Mouse (Mus musculus) lung, postnatal 36 days (tissue): ENCODE data around the gene Zfhx3.
"Not testable (repeated sequence)": the region's sequence is repeated elsewhere in the genome, so short reads cannot be mapped to it uniquely, and the experiment has no call there.

Experiments
- DNase-seq: peaks from one replicate; pipeline ENCODE4 v3.0.0; 2022; ENCODE audit warnings: mixed read lengths

Zfhx3 gene

DNA sequence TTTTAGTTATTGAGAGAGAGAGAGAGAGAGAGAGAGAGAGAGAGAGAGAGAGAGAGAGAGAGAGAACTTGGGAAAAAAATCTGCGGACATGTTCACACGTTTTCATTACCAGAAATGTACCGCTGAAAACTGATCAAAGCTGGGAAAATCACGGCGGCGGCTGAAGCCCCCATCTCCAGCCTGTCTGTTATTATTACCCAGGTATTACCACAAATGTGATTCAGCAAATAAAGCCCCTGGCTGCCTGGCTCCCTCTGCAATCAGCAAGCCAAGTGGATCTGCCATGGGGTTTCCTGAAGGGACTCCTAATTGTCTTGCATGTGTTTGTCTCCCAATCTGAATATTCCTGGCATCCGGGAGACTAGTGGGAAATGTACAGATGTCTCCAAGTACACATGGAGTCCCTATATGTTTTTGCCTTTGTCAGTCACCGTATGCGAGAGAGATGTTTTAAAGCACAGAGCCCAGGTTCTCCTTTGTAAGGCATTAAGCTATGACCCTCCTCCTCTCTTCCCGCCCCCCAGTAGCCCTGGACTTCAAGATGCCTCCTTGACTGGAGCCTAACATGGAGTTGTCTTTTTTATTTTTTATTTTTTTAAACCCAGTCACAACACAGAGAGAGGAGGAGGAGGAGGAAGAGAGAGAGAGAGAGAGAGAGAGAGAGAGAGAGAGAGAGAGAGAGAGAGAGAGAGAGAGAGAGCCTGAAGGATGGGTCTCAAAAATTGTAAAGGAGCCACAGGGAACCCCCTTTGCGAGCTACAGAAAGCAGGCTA lies at the start of gene Zfhx3:
TSS of gene Zfhx3 (plus strand) at position 723 of the 773 bp plus-strand sequence.
- DNase-seq = no peak

DNA sequence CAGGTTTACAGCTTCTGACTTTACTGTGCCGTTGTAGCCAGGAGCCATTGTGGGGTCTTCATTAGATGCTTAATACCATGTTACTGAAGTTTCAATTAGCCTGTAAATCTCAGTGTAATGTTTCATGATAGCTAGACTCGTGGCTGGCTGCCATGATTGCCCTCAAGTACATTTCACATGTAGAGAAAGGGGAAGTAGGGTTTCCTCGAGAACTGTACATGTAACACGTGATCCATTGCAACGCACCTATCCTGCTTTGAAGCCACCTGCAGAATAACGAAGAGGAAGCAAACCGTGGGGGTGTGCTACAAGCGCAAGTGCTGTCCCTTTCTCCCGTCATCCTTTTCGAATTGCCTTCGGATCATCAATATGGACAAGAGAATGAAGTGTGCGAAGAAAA lies 23.5 kb upstream of the Zfhx3 start:
- no peak for DNase-seq

DNA sequence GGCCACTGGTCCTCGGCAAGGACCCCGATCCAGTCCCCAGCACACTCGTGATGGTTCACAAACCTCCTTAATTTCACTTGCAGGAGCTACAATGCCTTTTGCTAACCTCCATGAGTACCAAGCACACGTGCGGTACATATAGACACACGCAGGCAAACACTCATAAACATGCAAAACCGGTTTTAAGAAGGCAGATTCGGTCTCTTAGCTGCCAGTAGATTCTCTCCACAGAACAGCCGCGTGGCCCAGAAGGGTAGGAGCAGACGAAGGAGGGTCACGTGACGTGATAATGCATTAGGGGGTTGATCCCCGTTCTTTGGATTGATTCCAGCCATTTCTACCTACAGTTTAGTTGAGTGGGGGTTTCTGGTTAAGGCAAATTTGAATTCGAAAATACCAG lies 16.3 kb upstream of the Zfhx3 start:
- peak; percentile 16 for DNase-seq

DNA sequence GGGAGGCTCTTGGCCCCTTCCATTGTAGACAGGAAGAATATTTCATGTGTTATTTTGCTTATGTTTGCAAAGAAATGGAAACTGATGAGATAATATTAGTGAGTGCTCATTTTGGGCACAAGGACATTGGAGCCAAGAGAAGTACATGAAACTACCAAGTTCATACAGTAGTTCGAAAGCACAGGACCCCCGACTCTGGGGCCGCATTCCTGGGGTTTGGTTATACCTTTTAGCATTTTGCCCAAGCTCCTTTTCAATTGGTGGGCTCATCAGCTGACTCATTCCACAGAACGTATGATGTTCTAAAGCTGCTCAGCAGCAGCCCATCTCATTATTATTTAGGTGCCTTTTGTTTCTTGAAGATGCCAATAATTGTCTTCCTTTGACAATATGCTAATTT lies 5.7 kb upstream of the Zfhx3 start:
- DNase-seq = no peak

DNA sequence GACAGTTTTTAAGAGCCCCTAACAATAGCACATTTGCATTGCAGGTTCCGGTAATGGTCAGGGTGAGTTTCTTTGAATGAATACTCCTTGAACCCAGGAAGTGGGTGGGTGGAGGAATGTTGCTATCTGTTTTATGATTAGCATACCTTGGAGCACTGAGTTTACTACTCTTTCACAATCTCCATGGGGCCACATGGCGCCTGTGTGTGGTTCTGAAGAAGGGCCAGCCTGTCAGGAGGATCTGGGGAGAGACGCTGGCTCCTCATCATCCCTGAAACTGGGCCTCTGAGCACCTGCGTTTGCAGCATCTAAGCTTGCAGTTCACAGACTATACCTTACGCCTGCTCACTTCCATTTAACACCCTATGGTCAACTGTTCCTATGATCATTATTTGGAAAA lies 4.2 kb upstream of the Zfhx3 start:
- not testable (repeated sequence) for DNase-seq

DNA sequence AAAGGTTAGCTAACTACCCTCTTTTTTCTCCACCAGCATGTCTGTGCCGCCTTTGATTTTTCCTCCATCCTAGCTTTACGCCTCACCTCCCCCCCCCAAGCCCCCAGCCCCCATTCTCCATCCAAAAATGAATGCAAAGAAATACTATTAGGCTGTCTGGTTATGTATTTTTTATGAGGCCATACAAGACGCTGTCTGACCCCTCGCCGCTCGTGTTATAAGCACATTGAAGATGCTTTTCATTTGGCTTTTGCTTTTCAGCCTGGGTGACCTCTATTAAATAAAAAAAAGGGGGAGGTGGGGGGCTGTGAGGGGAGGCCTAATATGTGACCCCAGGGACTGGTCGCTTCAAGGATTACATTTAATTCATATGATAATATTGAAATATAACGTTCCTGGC lies 2.3 kb upstream of the Zfhx3 start:
- DNase-seq = no peak

DNA sequence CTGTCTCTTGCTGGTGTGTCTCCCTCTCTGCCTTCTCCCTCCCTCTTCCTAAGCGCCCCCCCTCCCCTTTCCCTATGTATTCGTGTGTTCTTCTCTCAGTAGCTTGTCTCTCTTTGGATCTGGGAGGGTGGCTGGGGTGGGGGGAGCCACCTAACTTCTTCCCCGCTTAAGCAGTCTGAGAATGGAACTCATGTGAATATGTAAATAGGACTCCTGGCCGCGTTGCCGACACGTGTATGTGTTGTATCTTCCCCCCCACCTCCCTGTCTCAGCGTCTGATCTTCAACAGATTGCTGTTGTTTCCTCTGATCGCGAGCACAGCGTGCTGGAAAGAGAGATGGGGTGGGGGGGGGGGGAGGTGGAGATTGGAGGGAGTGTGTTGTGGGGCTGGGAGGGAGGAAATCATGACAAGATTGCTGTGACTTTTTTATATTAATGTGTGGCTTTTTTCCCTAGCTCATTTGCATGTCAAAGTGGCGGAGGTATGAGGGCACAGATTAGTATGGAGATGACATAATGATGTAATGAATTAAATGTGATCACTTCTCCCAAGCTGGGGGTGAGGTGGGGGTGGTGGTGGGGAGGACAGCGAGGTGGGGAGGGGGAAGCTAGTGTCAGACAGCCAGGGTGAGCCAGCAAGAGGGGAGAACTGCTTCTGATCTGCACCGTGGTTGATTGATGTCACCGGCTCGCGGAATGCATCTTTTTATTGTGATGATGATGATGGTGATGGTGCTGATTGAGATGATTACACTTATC lies 487 bp downstream of the Zfhx3 start:
- DNase-seq = no peak

DNA sequence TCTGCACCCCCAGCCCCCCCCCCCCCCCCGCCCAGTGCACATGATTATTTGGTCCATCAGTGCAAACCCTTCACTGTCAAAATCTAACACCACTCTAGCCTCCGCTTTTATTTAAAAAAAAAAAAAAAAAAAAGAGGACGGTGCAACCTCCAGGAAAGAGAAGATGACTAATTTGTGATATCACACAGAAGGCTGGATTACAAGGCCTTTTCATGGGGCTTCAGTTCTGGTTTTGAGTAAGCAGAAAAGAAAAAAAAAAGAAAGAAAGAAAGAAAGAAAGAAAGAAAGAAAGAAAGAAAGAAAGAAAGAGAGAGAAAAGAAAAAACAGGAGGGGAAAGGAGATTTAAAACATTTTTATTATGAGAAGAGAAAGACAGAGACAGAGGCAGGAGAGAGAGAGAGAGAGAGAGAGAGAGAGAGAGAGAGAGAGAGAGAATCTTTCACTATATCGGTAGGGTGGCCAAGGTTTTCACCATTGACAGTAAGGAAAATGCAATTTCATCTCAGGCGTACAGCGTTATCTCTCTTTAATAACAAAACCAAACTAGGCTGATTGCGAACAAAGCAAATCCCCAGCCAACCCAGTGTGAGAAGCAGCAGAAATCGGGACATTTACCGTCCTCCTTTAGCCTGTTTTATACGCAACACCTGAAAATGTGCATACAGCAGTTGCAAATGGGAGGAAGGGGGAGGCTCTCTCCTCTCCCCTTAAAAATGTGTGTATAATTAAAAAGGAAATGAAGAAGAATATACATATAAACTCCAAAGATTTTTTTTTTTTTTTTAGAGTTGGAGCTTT lies 1.3 kb downstream of the Zfhx3 start:
- DNase-seq = no peak

DNA sequence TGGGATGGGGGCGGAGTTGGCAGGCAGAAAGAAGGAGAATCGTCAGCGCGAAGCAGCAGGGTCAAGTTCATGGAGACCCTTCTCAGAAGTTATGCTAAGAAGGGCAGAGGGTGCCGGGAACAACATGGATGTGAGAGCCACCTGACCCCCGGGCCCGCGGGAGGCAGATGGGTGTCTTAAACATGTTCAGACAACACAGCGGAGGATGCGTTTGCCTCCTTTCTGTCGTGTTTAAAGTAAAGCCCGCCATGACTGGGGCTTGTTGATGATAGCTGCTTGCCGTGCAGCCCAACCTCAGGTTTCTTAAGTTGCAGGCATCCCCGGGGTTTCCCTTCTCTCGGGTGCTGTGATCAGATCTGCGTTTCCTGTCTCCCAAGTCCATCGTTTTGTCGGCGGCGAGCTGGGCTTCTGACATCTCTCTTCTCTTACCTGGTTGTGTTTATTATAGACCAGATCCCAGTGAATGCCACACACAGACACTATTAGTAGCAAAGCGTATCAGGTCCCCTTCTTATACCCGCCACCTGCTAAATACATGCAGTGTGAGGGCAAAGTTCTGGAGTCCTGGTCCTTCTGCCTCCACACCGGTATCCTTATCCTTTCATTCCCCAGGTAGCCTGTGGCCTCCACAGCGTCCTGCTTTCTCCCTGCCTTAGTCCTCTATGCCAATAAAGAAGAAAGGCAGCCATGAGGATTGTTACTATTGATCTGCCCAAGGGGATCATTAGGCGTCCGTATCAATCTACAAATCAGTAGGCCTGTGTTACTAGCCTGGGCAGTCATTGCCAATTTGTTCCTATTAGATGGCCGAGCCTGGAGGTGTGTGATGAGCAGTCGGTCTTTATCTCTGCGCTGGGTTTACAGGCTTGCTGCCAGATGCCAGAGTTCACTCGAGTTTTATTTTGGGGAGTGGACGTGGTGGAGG lies 2.5 kb downstream of the Zfhx3 start:
- no peak for DNase-seq

DNA sequence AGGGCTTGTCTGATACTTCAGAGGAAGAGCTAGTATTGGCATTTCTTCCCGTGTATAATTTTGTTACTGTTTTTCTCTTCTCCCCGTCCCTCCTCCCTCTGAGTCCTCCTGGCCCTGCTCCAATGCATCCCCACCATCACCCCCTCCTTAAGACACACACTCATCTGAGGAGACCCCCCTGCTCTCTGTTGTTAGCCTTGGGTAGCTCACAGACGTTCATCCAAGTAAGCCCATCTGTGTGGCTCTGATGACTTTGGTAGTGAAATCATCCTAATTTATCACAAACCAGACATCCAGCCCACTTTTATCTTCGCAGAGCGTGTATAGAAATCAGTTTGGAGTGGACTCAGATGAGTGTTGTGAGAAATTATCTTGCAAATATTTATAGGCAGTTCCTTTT lies 4.4 kb downstream of the Zfhx3 start:
- no peak for DNase-seq

DNA sequence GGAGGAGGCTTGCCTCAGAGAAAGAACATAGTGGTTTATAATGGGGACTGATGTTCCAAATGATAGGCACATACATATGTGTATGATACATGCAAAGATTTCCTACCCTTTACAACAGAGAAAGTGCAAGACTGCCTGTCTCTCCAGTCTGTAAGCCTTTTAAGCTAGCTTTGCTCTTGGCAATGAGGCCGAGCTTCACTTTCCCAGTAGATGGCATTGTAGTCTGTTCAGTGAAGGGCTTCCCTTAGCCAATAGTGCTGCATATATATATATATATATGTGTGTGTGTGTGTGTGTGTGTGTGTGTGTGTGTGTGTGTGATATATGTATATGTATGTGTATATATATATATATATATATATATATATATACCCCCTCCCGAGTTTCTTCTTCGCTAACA lies 13.4 kb downstream of the Zfhx3 start:
- DNase-seq = no peak

DNA sequence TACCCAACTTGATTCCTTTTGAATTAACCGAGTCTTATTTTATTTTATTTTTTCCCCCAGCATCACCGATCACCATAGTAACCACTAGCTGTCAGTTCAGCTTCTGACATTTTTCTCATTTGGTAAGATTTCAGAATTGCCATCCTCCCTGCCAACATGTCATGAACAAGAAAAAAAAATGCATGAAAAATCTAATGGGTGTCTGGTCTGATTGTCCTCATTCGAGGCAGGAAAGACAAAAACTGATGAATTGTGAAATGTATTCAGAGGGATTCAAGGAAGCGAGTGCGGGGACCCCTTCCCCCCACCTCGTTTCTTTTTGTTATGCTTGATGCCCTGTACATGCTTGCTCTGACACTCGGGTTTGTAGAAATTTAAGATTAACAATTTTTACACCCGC lies 15.1 kb downstream of the Zfhx3 start:
- no peak for DNase-seq

DNA sequence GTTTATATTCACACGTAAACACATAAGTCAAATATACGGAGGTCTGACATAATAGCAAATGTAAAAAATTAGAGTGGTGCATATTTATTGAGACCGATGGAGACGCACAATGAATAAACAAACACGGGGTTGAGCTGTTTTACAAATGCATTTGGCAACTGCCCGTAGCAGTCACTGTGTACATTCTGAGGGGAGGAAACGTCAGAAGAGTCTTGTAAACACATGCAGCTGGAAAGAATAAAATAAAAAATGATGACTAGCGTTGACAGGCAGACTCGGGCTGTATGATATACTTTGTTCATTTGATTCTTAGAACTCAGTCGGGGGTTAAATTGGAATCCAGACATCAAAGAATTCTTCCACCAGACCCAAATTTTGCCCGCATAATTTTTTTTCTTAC lies 18.0 kb downstream of the Zfhx3 start:
- DNase-seq = no peak

DNA sequence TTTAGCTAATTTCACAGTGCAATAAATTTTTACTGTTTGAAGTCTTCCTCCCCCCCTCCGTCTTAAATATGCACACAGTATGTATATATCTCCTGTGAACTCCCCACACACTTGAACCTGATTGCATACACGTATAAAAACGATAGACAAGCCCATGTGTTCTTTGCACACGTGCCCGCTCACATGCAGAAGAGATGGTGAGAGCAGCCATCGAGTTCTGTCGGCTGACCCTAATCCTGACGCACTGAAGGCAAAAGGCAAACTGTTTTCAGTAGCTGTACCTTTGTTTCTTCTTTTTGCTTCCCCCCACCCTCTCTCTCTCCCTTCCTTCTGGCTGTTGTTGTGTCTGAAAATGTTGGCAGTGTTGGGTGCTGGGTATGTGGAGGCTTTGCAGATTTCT lies 18.4 kb downstream of the Zfhx3 start:
- no peak for DNase-seq

DNA sequence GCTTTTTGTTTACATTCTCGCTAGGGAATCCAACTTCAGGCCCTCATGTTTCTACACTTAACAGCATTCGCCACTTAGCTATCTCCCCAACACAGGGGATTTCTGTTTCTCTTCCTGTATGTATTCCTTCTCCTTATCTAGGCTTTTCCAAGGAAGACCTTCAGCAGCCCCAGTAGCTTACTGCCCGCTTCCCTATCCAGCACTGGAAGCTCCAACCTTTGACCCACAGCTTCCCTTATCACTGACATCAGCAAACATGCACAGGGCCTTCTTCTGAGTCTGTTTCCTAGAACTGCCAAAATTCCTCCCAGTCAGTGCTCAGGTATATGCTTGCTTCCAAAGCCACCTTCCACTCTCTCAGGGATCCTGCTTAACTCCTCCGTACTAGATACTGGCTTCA lies 29.8 kb downstream of the Zfhx3 start:
- no peak for DNase-seq

DNA sequence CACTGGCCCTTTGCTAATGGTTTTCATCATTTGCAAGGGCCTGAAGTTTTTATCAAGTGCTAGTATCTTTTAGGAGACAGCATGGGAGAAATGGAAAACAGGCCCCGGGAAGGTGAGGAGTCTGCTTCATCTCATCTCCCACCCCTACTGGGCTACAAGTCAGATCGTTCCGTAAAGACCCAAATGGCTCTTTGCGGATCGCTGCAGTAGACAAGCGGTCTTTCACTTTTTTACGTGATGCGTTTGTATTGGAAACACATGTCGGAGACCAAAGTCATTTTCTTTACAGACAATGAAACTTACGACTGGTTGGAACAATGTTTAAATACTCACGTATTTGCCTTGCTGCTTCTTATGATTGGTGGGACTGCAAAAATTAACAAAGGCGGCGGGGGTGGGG lies 32.0 kb downstream of the Zfhx3 start:
- DNase-seq = no peak

DNA sequence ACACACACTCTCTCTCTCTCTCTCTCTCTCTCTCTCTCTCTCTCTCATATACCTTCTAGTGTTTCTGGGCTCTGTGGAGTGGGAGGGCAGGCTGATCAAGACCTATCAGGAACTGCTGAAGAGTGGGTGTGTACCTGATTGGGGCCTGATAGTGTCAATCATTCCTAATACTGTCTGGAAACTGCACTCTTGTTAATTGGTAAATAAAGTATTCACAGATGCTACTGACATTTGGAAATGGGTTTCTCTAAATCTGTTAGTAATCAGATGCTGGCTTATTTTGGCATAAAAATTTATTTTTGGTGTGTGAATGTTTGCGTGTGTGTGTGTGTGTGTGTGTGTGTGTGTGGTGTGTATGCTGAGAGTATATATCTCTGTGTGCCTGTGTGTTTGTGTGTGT lies 35.8 kb downstream of the Zfhx3 start:
- DNase-seq = no peak

DNA sequence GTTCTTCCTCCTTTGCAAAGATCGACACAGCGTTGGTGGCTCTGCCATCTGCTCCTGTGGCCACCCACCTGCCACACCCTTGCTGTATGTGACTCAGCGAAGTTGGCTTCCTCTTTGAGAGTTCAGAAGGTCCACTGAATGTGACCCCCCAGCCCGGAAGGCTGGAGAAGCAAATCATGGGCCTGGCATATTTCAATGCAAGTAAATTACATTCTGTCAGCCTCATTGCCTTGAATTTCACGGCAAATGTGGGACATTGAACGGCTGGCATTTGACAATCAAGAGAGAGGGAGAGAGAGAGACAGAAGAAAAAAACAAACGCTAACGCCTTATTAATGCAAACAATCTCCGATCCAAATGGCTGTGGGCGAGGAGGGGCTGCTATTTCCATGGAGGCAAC lies 38.2 kb downstream of the Zfhx3 start:
- no peak for DNase-seq

DNA sequence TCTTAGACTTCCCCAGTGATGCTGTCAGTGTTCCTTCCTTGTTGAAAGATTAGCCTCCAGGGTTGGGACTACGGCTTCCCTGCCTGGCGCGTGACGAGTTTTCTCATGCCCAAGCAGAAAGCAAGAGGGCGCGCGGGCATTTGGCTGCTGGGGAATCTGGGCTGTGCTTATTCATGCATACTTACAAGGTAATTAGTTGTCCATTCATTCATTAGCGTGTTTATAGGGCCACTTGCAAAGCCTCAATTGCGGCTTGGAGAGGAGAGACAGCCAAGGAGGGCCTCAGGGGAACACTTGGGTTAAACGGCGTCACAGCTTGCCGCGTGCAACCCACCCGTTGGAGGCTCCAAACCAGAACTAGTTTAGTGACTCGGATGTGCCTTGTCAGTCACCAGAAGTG lies 44.2 kb downstream of the Zfhx3 start:
- DNase-seq = no peak

DNA sequence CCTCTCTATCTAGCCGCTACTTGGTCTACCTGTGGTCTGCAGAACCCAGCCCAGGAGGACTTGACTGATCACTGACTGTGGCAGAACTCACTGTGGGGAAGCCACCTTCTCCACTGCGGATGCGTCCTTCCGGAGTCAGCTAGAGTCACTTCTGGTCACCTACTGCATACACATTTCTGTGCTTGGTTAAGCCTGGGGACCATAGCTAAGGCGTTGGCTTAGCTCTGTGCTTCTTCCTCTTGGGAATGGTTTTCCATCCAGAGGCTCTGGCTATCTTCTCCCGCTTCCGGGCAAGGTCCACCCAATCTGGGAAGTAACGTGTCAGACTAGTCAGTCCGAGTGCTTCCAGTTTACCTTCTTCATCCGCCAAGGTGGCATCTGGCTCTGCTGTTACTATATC lies 56.4 kb downstream of the Zfhx3 start:
- DNase-seq = no peak

DNA sequence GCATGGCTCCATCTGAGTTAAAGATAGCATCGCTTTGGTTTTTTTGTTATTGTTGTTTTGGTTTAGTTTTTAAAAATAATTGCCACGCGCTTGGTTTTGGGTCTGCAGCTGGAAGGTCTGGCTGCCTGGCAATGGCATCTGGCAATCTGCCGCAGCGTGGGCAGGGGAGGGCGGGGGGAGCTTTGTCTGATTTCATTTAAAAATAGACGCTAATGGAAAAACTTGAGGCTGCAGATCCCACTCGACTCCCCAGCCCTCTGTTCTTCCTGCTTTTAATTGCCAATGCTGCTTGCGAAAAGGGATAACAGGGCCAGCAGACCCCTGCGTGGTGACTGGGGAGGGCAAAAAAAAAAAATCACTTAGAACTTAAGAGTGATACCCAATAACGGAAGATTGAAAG lies 69.1 kb downstream of the Zfhx3 start:
- DNase-seq = no peak

DNA sequence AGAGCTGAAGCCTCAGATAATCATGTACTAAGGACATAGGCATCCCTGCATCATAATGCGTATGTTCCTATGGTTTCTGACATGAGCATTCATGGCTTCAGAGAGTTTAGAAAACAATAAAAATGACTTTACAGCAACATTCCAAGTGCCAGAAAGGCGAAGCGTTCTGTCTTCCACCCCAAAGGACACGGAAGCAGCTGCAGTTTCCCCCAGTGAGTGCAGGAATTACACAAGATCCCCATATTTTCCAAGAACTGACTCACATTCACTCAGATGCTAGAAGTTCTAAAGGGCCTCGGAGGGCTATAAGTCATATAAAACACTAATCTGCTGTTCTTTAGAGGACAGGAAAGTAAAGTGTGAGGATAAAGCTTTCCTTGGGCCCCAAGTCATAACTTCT lies 75.3 kb downstream of the Zfhx3 start:
- DNase-seq = no peak

DNA sequence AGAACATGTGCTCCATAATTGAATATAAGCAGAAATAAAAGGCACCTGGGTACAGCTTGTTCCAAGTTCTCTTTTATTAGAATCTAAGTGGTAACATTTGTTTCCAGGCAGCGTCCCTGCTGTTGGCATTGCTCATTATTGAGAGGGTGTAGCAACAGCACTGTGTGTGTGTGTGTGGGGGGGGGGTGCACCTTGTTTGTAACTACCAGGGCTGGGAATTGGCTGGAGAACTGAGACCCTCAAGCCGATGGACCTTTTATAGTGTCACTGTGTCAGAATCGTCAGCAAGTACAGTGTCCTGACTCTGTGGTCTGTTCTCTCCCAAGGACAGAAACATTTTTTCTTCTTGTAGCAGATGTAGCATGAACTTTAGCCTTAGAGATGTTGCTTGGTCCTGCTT lies 77.2 kb downstream of the Zfhx3 start:
- no peak for DNase-seq
